Mouse (Mus musculus) urinary bladder, adult 2 months (tissue): ENCODE results near the gene Cadm1. TPM values are rescaled to one million over a fixed set of nuclear protein-coding genes. Genes with fewer than 3 reads are reported as not detected.

Experiments used
- DNase-seq: peaks from one replicate; pipeline ENCODE4 v3.0.0; 2022; ENCODE audit warnings: low spot score
- polyA plus RNA-seq: library from polyadenylated mRNA; depleted of rRNA; stranded (reverse); fragments of >200 nt; gene quantifications from 2 replicates; pipeline ENCODE4 v1.2.3, GENCODE M21; 2012; rRNA removed

Gene Cadm1
- polyA plus RNA-seq: 9.3 and 13.4 TPM in 2 replicates

DNA sequence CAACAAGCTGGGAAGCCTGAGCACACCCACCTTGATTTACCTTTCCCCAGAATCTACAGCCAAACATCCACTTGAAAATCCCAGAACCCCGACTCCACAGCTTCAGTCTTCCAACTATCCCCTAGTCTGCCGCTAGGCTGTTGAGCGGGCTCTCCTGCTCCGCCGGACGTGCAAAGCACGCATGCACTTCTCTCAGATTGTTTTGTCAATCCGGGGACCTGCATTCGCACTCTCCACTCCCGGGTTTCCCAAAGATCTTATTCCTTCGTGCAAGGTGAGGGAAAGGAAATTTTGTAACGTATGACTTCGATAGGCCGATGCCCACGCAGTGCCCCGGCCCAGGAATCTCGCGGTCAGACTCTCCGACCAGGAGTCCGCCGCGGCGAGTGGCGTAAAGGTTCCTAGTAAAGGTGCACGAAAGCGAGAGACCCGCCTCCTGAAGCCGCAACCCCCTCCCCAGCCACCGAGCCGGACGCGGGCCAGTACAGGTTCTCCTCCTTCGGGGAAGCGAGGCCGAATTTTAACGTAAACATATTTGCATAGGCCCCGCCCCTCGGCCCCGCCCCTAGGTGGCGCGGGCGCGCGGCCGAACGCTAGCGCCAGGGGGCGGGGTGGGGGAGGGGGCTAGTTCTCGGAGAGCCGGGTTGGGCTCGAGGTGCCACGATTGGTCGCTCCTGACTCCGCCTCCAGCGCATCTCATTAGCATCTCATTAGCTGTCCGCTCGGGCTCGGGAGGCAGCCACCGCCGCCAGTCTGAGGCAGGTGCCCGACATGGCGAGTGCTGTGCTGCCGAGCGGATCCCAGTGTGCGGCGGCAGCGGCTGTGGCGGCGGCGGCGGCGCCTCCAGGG, at the start of gene Cadm1:
Cadm1 (plus strand) TSS at position 572 of the 849 bp plus-strand sequence.
- DNase-seq: peak; percentile 87

DNA sequence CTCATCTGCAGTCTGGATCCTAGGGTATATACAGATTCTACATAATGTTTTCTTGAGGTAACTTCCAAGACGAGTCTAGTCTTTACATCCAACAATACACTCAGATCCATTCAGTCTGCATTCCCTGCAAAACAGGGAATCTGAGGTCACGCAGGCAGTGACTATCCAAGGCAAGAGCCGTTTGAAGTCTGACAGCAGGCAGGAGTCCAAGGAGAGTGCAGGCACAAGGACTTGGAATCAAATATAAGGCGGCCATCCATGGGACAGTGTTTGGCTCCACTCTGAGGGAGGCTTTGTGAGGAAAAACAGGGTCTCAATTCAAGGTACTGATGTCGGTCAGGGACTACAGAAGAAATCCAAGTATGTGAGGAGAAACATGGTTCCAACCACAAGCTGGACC, 45.5 kb upstream of the Cadm1 start:
- no peak for DNase-seq

DNA sequence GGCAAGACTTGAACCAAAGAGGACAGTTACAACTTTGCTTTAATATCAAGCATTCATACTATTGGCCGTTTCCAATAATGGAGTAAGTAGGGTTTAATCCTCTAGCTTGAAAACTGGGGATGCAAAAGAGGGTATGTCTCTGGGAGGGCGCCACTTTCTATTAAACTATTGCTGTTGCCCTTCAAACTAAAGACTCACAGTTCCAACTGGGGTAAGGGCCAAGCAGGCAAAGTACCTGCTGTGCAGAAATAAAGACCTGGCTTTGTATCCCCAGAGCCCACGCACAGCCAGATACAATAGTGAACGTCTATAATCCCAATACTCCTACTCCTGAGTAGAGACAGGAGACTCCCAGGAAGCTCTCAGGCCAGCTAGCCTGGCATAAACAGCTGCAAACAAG, 44.8 kb upstream of the Cadm1 start:
- DNase-seq: no peak

DNA sequence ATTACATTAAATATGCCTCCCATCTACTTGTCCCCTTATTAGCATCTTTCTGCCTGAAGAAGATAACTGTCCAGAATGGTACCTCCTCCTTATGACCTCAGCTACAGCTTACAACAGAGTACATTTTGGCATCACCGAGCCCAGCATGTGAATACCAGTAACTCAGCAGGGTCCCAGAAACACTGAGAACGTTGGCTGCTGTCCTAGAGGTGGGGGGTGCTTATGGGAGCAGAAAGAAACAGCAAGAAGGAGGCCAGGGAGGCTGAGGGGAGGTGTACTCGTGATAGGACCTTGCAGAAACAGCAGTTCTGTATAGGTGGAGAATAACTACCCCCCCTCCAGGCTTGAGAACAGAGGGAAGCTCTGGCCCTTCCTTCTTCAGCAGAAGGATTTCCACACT, 30.2 kb upstream of the Cadm1 start:
- no peak for DNase-seq

DNA sequence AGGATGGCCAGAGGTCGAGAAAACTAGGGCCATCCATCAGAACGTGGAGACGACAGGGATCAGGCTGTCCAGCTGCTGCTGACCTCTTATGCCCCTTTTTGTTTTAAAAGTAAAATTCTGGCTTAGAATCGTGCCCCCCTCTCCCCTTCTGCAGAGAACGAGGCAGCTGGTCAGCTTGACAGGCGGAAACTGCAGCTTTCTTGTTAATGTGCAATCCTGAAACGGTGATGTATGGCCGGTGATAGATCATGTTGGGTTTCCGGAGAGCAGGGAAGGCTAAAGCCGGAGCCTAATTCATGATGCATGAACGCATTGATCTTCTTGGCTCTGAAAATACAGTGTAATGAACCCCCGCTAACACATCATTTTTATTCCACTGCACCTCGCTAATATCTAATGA, 24.0 kb upstream of the Cadm1 start:
- no peak for DNase-seq

DNA sequence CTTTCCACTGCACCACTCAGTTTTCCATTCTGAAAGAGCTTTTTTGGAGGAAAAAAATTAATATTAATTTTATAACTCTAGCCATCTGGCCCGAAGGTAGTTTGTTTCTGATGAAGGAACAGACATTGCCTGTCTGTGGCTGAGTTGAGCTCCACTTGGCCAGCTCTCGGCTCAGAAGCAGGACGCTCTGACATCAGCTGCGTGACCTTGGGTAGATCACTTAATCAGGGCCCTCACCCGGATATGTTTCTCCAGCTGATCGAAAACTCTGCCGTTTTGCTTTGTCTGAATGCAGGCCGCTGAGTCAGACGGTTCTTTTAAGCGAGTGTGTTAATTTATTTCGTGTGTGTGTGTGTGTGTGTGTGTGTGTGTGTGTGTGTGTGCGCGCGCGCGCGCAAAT, 23.1 kb upstream of the Cadm1 start:
- no peak for DNase-seq

DNA sequence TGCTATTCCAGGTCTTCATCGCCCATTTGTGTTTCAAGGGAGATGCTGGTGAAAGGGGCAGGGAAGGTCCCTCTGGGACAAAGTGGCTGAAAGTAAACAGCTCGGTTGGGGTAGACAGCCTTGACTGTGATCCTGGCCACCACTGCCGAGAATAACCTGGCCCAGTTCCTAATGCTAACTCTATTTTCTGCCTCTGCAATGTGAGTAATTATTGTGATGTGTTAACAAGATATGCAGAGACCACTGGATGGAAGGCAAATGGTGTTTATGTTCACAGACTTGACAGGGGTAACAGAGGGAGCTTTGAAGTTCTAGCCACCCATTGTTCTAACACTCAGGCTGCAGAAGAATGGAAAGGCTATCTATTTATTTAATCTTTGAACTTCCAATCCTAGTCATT, 21.9 kb upstream of the Cadm1 start:
- no peak for DNase-seq

DNA sequence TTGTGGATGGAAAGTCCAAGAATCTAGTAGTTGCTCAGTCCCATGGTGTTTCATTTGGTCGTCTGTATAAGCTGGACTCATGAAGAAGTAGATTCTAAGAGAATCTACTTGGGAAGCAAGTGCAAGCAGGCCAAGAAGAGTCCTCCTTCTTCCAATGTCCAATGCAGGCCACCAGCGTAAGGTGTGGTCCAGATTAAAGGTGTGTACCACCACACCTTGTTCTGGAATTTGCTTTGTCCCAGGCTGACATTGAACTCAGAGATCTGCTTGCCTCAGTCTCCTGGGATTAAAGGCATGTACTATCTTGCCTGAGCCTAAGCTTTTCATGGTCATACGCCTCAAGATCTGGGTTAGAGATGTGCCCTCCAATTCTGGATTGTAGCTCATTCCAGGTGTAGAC, 17.5 kb upstream of the Cadm1 start:
- DNase-seq: no peak

DNA sequence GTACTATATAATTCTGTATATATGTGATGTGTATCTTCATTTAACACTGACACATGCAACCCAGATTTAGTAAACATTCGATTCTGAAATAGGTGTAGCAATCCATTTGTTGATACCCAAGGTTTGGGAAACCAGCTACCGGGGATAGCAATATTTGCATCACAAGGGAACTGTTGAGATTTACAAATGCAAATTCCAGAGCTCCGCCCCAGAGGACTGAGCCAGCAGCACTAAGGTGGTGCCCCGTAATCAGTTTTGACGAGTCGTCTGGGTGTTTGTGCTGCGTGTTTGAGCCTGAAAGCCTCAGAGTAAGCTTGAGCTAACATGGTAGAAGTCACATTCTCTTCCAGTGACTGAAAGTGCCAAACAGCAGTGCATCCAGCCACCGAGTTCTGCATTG, 15.7 kb upstream of the Cadm1 start:
- no peak for DNase-seq

DNA sequence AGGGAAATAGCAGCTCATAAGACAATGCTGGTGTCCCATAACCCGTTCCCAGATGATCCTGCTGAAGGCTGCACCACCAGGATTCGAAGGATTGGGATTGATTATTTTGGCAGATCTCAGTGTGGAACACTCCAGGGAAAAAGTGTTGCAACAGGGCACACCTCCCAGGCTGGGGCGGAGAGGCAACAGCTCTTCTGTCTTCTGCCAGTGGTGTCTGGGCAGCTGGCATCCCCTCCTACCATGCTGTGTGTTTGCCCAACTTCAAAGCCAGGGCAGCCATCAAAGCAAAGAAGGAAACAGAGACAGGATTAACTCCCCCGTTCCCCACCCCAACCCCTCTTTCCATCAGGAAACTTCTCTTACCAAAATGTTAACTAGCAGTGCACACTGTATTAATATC, 13.7 kb upstream of the Cadm1 start:
- no peak for DNase-seq

DNA sequence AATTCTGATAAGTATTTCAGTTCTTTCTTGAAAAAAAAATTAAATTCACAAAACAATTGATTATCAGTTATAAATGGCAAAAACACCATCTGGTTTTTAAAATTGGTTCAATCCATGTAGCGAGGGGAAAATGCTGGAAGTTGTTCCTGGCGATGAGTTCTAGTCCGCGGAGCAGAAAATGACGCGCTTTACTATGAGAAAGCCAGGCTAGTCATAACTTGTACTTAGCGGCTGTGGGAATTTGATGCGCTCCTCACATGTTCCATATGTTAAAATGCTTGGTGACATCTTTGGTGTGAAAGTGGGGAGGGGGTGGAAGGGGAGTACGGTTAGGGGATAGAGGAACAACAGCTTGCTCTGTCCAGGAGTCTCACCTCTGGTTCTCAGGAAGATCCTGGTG, 2.7 kb upstream of the Cadm1 start:
- DNase-seq: no peak

DNA sequence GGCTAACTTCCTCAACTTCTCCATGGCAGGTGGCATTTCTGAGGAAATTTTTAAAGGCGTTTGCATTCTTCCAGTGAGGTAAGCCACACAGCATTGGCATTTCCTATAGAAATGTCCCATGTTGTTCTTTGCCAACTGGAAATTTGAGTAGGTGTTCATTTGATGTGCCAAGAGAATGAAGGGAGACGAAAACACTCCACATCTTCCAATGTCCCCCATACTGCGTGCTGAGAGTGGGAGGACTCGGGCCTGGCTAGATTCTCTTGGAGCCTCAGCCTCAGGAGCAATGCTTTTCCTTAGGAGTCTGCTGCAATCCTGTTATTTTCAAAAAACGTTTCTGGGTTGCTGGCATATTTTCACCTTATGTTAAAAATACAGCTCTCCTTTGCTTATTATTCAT, 2.2 kb upstream of the Cadm1 start:
- DNase-seq: no peak

DNA sequence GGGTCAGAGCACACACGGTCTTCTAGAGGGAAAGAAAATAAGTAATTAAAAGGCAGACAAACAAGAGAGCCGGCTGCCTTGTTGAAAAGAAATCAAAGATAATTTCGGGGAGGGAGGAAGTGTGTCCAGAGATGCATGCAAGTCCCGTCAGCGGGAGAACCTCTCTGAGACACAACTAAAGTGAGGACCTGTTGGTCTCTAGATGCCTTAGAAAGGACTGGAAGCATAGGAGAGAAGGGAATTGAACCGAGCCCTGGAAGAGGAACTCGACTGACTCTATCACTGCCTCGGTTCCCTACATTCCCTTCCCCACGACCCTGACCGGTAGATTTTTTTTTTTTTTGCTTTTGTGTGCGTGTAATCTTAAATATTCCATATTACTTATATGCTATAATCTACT, 791 bp upstream of the Cadm1 start:
- no peak for DNase-seq

DNA sequence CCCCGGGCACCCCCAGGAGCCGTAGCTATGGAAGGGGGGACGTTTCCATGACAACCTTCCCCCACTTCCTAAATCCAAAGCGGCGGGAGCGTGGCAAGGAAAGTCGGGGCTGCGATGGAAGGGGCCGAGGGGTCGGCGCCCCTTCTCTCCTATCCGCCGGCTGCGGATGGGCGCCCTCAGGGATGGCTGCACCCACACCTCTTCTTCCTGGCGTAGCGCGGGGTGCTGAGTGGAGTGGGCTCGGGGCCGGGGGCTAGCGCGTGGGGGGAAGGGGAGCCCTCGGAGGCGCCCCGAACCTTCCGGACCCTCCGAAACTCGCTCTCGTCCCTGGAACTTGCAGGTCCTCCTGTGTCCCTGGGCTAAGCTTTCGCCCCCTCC, 560 bp downstream of the Cadm1 start:
- no peak for DNase-seq

DNA sequence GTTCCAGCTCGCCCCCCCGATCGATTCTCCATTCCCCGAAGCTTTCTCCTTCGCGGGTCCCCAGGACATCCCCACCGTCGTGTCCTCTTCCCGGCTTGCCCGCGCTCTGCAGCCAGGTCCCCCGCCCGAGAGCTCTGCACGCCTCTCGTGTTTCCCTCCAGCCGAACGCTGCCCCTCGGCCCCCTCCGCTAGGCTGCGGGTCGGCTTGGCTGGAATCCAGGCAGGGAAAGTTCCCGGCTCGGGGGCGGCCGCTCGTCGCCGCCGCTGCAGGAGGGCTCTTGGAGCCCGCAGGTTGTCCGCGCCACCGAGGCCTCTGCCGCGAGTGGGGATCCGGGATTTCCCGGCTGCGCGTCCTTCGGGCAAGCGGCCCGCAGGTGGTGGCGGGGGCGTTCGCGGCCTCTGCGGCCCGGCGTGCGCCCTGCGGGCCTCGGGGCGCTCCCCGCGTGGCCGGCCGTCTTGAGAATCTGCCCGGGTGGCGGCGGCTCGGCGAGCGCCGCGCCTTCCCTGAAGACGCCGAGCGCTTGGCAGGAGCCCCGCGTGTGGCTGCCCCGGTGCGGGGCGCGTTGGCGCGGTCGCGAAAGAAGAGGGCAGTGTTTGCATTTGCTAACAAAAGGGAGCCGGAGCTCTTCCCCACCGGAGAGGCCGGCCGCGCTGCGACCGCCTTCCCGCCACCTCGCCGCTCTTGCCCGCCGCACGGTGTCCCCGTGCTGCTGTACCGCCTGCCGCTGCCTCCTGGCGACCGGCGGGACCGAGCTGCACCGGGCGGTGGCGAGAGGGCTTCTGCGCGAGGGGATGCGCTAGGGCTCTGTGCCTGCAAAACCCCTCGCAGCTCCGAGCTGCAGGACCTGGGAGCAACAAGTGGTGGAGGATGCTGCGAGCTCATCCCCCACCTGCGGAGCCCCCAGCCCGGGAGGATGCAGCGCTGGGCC, 1.2 kb downstream of the Cadm1 start:
- peak; percentile 58 for DNase-seq

DNA sequence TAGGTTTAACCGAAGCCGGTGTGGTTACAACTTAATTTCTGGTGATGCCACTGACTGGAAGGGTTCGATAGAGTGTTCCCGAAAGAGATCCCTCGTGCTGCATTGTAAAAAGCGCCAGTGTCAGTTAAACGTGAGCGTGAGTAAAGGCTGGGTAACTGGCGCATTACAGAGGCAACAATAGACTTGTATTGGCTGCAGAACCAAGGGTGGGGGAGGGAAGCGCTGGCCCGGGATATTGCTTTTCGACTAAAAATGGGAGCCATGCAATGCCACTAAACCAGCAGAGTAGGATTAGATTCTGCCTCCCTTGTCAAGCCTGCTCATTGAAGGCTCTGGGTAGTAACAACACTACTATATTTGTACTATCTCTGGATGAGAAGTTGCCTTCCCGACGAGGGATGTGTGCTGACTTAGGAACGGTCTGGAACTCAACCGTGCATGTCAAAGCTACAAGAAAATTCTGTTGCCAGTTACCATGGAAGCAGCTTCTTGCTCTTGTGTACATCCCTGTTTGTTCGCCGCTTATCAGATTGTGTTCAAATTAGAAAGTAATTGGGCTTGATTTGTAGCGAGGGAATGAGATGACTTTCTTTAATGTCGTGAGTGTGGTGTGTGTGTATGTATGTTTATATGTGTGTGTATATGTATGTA, 2.4 kb downstream of the Cadm1 start:
- no peak for DNase-seq

DNA sequence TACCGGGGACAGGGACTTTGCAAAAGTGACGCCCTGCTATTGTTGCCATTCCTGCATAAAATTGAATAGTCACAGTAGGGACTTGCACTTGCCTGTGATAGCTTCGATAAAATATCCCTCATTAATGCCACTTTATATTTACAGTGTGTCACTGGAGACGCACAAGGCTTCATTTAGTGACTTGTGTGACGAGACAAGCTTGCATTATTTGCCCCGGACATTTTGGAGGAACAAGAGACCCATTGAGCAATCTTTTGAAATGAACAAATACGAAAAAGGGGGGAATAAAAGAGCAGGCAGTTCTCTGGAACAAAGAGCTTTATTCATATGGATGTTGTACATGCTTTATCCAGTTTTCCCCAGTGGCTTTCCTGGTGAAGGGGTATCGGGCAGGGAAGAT, 3.5 kb downstream of the Cadm1 start:
- no peak for DNase-seq

DNA sequence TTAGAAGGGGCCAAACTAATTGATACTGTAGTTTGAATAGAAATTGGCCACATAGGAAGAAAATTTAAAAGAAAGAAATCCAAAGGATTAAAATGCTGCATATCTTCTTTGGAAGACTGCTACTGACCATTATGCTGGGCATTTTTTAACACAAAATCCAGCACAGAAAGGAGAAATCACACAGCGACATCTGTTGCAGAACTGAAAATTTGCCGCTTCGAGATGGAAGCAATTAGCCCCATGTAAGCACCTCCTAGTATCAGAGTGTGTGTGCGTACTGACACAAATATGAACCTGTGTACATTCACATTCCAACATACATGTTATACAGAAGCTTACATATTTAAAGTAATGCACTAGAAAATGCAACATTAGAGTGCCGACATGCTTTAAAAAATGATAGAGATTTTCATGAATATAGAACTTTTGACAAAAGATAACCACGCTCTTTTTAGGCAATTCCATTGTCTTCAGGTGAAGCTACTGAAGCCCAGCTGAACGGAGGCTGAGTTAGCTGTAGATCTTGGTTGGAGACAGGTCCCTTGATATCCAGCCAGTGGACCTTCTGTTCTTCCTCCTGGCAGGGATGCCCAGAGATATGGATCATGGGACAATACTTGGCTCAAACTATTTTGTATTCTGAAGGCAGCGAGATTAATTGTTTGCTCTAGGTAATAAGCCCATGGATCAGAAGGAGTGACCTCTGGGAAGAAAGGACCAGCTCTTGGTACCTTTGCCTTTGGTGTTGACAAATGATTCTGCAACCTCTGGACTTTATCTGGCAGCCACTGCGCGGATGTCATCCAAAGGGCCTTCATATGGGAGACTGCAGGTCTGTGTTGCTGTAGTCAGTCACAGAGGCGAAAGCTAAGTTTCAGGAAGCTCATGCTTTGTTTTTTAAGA, 4.9 kb downstream of the Cadm1 start:
- DNase-seq: no peak

DNA sequence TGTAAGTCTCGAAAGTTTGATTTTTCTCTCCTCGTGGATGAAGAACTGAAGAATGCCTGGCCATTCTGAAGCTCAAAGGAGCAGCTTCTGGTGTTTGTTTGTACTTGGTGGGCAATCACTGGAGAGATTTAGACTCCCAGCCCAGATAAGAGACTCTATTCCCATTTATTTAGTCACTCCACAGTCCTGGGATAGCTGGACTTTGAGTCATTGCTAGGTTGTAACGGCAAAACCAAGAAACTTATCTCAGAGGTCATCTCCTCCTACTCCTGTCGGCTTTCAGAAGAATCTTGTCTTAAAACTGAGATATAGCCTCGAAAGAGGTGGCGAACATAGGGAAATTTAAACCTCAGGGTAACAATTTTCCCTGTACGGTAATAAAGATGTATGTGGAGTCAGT, 15.3 kb downstream of the Cadm1 start:
- no peak for DNase-seq

DNA sequence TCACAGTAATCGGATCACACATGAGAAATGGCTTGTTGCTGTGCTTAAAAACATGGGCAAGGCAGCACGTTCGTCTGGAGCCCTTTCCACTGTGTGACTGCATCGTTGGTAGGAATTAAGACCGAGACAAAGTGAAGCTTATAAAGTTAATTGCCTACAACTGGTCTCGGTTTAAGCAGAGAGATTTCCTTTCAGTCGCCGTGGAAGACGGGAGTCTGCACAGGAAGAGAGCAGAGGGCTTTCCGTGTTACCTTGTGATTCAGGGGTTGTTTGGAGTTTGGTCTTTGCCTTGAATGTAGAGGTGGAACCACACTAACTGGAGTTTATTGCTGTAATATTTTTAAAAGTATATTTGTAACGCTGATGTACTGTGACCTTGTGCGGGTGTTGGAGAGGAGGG, 15.7 kb downstream of the Cadm1 start:
- no peak for DNase-seq

DNA sequence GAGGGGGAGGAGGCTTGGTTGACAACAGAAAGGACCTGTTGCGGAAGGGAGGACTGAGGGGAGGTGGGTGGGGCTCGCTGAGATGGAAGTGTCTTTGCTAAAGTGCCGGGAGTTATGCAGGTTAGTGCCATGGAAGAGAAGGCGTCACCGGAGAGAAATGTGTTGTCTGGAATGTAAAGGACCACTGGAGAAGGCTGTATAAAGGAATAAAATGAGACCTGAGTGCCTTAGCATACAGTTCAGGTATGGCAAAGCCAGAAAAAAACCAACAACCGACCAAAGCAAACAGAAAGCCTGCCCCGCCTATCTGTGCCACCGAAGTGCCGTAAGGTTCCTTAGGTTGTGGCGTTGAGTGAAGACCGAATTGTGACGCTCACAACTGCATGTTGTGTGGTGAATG, 18.4 kb downstream of the Cadm1 start:
- no peak for DNase-seq
